Mouse (Mus musculus): Measurements from ENCODE around the gene Apoe. TPM values are rescaled to one million over a fixed set of nuclear protein-coding genes. Genes with fewer than 3 reads are reported as not detected.

Apoe gene
- polyA plus RNA-seq, 2 experiments, result 365 to 413 TPM

DNA sequence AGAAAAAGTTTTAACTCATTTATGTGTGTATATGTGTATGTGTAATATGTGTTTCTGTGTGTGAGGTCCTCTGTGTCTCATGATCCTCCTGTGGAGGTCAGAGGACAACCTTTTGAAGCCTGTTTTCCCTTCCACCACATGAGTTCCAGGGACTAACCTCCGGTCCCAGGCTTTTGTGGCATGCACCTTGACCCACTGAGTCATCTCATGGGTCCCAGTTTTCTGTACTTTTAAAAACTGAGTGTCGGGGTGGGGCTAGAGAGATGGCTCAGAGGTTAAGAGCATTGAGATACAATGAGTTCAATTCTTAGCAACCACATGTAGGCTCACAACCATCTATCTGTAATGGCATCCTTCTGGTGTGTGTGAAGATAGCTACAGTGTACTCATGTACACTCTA, 18.3 kb downstream of the Apoe start:
- H3K4me3 ChIP-seq (replicated peaks; ENCODE audit: low read length), result no peak overlapping the region
- no peak for TF ChIP-seq POLR2A (IDR thresholded peaks at IDR 0.05; ENCODE audit: borderline replicate concordance, extremely low read depth, insufficient read depth, insufficient read length)
- no peaks in the 10 kb centered on the region for H3K36me3 ChIP-seq (ENCODE audit: control insufficient read depth, insufficient read depth, low read length)
- WGBS, result 85% methylated on average over 2 of the region's 2 CpGs
- no peak overlapping the region for H3K27ac ChIP-seq (replicated peaks; ENCODE audit: low read depth, low read length)
- no peak overlapping the region for H3K4me2 ChIP-seq (replicated peaks; ENCODE audit: low read depth, low read length, severe bottlenecking)
- H3K27me3 ChIP-seq (ENCODE audit: control insufficient read depth, insufficient read depth, low read length), result no peaks in the 10 kb centered on the region
- DNase-seq (ENCODE audit: low spot score), result no peak
- no peak for ATAC-seq (ENCODE audit: low FRiP score, low read depth)
- no peaks in the 10 kb centered on the region for H3K9me3 ChIP-seq (ENCODE audit: control insufficient read depth, low read length)
- no peak overlapping the region for H3K9ac ChIP-seq (ENCODE audit: low read depth, low read length, severe bottlenecking)
- H3K4me1 ChIP-seq (ENCODE audit: control insufficient read depth, insufficient read depth, low read length), result no peaks in the 10 kb centered on the region

DNA sequence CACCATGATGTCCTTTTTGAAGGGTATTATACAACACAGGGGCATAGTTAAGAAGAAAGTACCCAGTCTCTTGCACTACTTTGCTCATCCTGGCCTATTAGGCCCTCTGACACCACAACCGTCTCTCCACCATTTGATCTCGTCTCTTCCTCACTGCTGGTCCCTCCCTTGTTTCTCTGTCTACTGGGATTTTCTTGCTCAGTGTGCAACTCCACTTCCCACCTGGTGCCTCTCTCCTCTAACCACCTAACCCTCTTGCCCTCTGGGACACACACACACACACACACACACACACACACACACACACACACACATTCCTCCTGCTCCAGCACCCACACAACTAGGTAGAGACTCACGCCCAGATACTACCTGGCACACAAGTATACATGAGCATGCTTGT, 20.1 kb downstream of the Apoe start:
- Histone ChIP-seq H3K4me1 (ENCODE audit: control insufficient read depth, insufficient read depth, low read length) (no peaks in the 10 kb centered on the region), H3K36me3 (ENCODE audit: control insufficient read depth, insufficient read depth, low read length) (no peaks in the 10 kb centered on the region), H3K4me3 (replicated peaks; ENCODE audit: low read length) (no peak overlapping the region), H3K9me3 (ENCODE audit: control insufficient read depth, low read length) (no peaks in the 10 kb centered on the region), H3K27ac (replicated peaks; ENCODE audit: low read depth, low read length) (no peak overlapping the region), H3K9ac (ENCODE audit: low read depth, low read length, severe bottlenecking) (no peak overlapping the region), H3K4me2 (replicated peaks; ENCODE audit: low read depth, low read length, severe bottlenecking) (no peak overlapping the region), H3K27me3 (ENCODE audit: control insufficient read depth, insufficient read depth, low read length) (no peaks in the 10 kb centered on the region)
- DNase-seq (ENCODE audit: low spot score), result no peak
- no peak for TF ChIP-seq POLR2A (IDR thresholded peaks at IDR 0.05; ENCODE audit: borderline replicate concordance, extremely low read depth, insufficient read depth, insufficient read length)
- ATAC-seq (ENCODE audit: low FRiP score, low read depth), result no peak
- 85% methylated on average over 3 of the region's 3 CpGs for WGBS

DNA sequence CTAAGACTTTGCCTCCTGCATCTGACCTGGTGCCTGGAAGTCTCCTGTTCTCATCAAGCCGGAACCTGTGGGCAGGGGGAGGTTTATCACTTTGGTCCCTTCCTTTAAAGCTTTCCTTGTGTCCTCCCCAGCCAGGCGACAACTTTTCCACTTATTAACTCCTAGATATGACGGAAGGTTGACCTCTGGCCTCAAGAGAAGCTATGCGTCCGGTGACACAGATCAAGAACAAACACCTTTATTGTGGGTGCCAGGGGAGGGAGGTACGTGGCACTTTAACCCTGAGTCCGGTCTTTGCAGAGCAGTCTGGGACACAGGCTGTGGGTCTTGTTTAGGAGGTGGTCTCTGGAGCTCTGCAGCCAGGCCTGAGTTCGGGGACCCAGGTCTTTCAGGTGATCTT, 21.1 kb downstream of the Apoe start, which contains the start of gene Apoc2:
Gene Apoc2 (minus strand): TSS at position 70 of the 400 bp plus-strand sequence.
- DNase-seq (ENCODE audit: low spot score) (no peak), ATAC-seq (ENCODE audit: low FRiP score, low read depth) (no peak)
- Histone ChIP-seq H3K4me2 (replicated peaks; ENCODE audit: low read depth, low read length, severe bottlenecking) (no peak within 1 kb of the TSS), H3K36me3 (ENCODE audit: control insufficient read depth, insufficient read depth, low read length) (no peaks in the 10 kb centered on the region), H3K4me3 (replicated peaks; ENCODE audit: low read length) (no peak within 1 kb of the TSS), H3K27ac (replicated peaks; ENCODE audit: low read depth, low read length) (no peak within 1 kb of the TSS), H3K9me3 (ENCODE audit: control insufficient read depth, low read length) (no peaks in the 10 kb centered on the region), H3K9ac (ENCODE audit: low read depth, low read length, severe bottlenecking) (no peak within 1 kb of the TSS), H3K27me3 (ENCODE audit: control insufficient read depth, insufficient read depth, low read length) (no peaks in the 10 kb centered on the region), H3K4me1 (ENCODE audit: control insufficient read depth, insufficient read depth, low read length) (no peaks in the 10 kb centered on the region)
- whole genome bisulfite sequencing, result 76% methylated on average over 8 of the region's 8 CpGs
- no peak for TF ChIP-seq POLR2A (IDR thresholded peaks at IDR 0.05; ENCODE audit: borderline replicate concordance, extremely low read depth, insufficient read depth, insufficient read length)

DNA sequence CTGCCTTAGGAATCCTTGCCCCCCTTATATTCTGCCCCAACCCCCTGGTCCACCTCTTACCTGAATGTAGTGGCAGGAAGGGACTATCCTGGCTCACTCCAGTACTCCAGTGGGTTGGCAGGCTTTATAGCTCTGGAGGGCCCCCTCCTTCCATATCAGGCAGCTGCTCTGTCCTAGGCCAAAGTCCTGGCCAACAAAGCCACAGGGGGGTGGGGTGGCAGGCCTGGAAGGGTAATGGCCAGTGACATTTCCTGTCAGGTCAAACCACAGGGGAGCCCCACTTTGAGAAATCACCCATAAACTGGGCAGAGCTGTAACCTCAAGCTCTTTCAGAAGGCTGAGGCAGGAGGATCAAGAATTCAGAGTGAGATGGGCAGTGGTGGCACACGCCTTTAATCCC, 22.3 kb downstream of the Apoe start:
- DNase-seq (ENCODE audit: low spot score), result no peak
- no peak for TF ChIP-seq POLR2A (IDR thresholded peaks at IDR 0.05; ENCODE audit: borderline replicate concordance, extremely low read depth, insufficient read depth, insufficient read length)
- Histone ChIP-seq H3K4me1 (ENCODE audit: control insufficient read depth, insufficient read depth, low read length) (no peaks in the 10 kb centered on the region), H3K27me3 (ENCODE audit: control insufficient read depth, insufficient read depth, low read length) (no peaks in the 10 kb centered on the region), H3K27ac (replicated peaks; ENCODE audit: low read depth, low read length) (no peak overlapping the region), H3K4me3 (replicated peaks; ENCODE audit: low read length) (no peak overlapping the region), H3K4me2 (replicated peaks; ENCODE audit: low read depth, low read length, severe bottlenecking) (no peak overlapping the region), H3K9me3 (ENCODE audit: control insufficient read depth, low read length) (no peaks in the 10 kb centered on the region), H3K36me3 (ENCODE audit: control insufficient read depth, insufficient read depth, low read length) (no peaks in the 10 kb centered on the region), H3K9ac (ENCODE audit: low read depth, low read length, severe bottlenecking) (no peak overlapping the region)
- ATAC-seq (ENCODE audit: low FRiP score, low read depth), result no peak
- 66% methylated on average over 1 of the region's 1 CpGs for WGBS

DNA sequence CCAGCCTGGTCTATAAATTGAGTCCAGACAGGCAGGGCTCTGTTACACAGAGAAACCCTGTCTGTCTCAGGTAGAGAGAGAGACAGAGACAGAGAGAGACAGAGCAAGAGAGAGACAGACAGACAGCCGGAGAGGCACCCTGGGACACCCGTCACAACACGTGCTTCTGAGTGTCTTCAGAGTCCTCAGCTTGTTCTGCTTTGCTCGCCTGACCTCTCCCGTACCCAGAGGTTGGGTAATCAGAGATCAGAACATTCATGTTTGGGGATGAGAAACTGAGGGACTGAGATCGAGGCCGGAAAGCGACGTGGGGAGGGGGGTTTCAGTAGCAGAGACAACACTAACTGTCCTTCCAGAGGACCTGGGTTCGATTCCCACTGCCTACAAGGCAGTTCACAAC, 23.2 kb downstream of the Apoe start:
- 85% methylated on average over 10 of the region's 10 CpGs for WGBS
- no peaks in the 10 kb centered on the region for H3K9me3 ChIP-seq (ENCODE audit: control insufficient read depth, low read length)
- no peaks in the 10 kb centered on the region for H3K36me3 ChIP-seq (ENCODE audit: control insufficient read depth, insufficient read depth, low read length)
- no peak for ATAC-seq (ENCODE audit: low FRiP score, low read depth)
- H3K9ac ChIP-seq (ENCODE audit: low read depth, low read length, severe bottlenecking), result no peak overlapping the region
- no peaks in the 10 kb centered on the region for H3K4me1 ChIP-seq (ENCODE audit: control insufficient read depth, insufficient read depth, low read length)
- no peaks in the 10 kb centered on the region for H3K27me3 ChIP-seq (ENCODE audit: control insufficient read depth, insufficient read depth, low read length)
- H3K27ac ChIP-seq (replicated peaks; ENCODE audit: low read depth, low read length), result no peak overlapping the region
- no peak for TF ChIP-seq POLR2A (IDR thresholded peaks at IDR 0.05; ENCODE audit: borderline replicate concordance, extremely low read depth, insufficient read depth, insufficient read length)
- DNase-seq (ENCODE audit: low spot score), result no peak
- no peak overlapping the region for H3K4me2 ChIP-seq (replicated peaks; ENCODE audit: low read depth, low read length, severe bottlenecking)
- H3K4me3 ChIP-seq (replicated peaks; ENCODE audit: low read length), result no peak overlapping the region

Data from limb, embryonic 14.5 days (tissue).